Mouse (Mus musculus) heart, postnatal 36 days (tissue): Measurements from ENCODE around the gene Ythdc1. TPM values are rescaled to one million over a fixed set of nuclear protein-coding genes. Genes with fewer than 3 reads are reported as not detected.

Experiments used
- DNase-seq, 2 experiments: peaks; one replicate each; pipeline ENCODE4 v3.0.0; 2021 to 2022
- intact Hi-C: fragments of 180-260 bp; cut with DNase I; formaldehyde crosslinking; loops from one replicate; pipeline ENCODE4 v1.15.1; 2025
- total RNA-seq, 2 experiments: library from RNA; stranded (reverse); gene quantifications; 2 replicates each; pipeline ENCODE4 v1.2.3; 2021

Gene Ythdc1
- total RNA-seq, 2 experiments from 2014 or later: 32.2 to 33.3 TPM

DNA sequence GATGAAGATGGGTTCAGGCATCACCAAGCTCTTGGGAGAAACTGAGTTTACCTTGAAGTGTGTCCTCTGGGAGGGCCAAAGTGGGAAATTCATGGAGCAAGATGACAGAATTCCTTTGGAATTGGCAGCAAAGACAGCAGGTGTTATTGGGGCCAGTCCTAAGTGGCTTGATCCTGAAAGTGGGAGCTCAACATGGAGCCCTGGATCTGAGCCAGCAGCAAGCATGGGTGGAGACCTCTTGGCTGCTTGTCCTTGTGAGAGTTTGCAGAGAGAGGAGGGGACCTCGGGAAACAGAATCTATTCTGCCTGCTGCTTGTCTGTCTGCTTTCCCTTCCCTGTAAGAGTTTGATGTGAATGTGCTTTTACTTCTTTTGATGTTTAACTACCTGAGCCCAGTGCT lies 67.9 kb downstream of the Ythdc1 start:
- intact Hi-C loops: no loop called here
- DNase-seq: no peak

Other genes with a start within 250 kb of the Ythdc1 start
- not detected for gene Tmprss11f, start 171.8 kb upstream of the Ythdc1 start, total RNA-seq
- not detected for gene Tmprss11b, start 127.9 kb upstream of the Ythdc1 start, total RNA-seq
- gene Tmprss11e, start 58.4 kb upstream of the Ythdc1 start, total RNA-seq: not detected
- not detected for gene Ugt2b34, start 102.7 kb downstream of the Ythdc1 start, total RNA-seq
- not detected for gene Ugt2b1, start 122.3 kb downstream of the Ythdc1 start, total RNA-seq
- not detected for gene Ugt2b35, start 196.6 kb downstream of the Ythdc1 start, total RNA-seq